Mouse (Mus musculus) heart, adult 18-20 months (tissue): ENCODE results near the gene Dtymk. TPM values are rescaled to one million over a fixed set of nuclear protein-coding genes. Genes with fewer than 3 reads are reported as not detected.
"Not testable (repeated sequence)": the region's sequence is repeated elsewhere in the genome, so short reads cannot be mapped to it uniquely, and the experiment has no call there.

Source experiments
- DNase-seq, 2 experiments: peaks; one replicate each; pipeline ENCODE4 v3.0.0; 2021 to 2022; ENCODE audit warnings: mixed read lengths in 1 of 2
- long read RNA-seq, 2 experiments: library from polyadenylated mRNA; stranded (forward); transcript quantifications; one replicate each; pipeline ENCODE4 v2.0.0; 2021
- total RNA-seq, 2 experiments: library from RNA; stranded (reverse); gene quantifications; 2 replicates each; pipeline ENCODE4 v1.2.3; 2021

Gene Dtymk
- 10 to 100 TPM; 20.3 to 22.7 TPM for total RNA-seq
- long read RNA-seq, experiment 1, transcript Dtymk-201 (5 exons, 1,003 nt), result major isoform, 7 of 30 reads
- long read RNA-seq, experiment 1, transcript Dtymk-202 (2 exons, 1,055 nt), result minor isoform, 6 of 30 reads
- long read RNA-seq, experiment 1, partial matches to known transcripts, result 2 of 30 reads
- long read RNA-seq, experiment 1, other reads (novel, unspliced or antisense), result 15 of 30 reads
- long read RNA-seq, experiment 2, transcript Dtymk-201 (5 exons, 1,003 nt), result minor isoform, 7 of 32 reads
- long read RNA-seq, experiment 2, transcript Dtymk-202 (2 exons, 1,055 nt), result major isoform, 12 of 32 reads
- long read RNA-seq, experiment 2, partial matches to known transcripts, result 11 of 32 reads
- long read RNA-seq, experiment 2, other reads (novel, unspliced or antisense), result 2 of 32 reads

- peak; percentile 94 to 97 for DNase-seq
These were observed at the start of gene Dtymk for GRCm38 (mm10) chr1:93801741-93802238. Gene Dtymk (minus strand): TSS chr1:93801934.

GRCm38 (mm10) chr1:93845766-93846366 is 44.1 kb upstream of the Dtymk start:
- not testable (repeated sequence) for DNase-seq

- not testable (repeated sequence) for DNase-seq
These were observed 36.8 kb upstream of the Dtymk start for GRCm38 (mm10) chr1:93838569-93838968.

- no peak for DNase-seq
These were observed 35.6 kb upstream of the Dtymk start for GRCm38 (mm10) chr1:93837335-93837734.

GRCm38 (mm10) chr1:93836532-93836913 is 34.8 kb upstream of the Dtymk start:
- DNase-seq, result no peak

GRCm38 (mm10) chr1:93835876-93836531 is 34.3 kb upstream of the Dtymk start:
- no peak for DNase-seq

GRCm38 (mm10) chr1:93835211-93835610 is 33.5 kb upstream of the Dtymk start:
- DNase-seq, result no peak

- DNase-seq, result no peak
These were observed 33.0 kb upstream of the Dtymk start for GRCm38 (mm10) chr1:93834671-93835150.

GRCm38 (mm10) chr1:93832754-93833360 is 31.1 kb upstream of the Dtymk start:
- DNase-seq, result not testable (repeated sequence)

GRCm38 (mm10) chr1:93826540-93826835 is 24.8 kb upstream of the Dtymk start:
- DNase-seq, result no peak

GRCm38 (mm10) chr1:93825771-93826539 is 24.2 kb upstream of the Dtymk start:
- no peak for DNase-seq

- peak; percentile 96 to 97 for DNase-seq
These were observed 23.5 kb upstream of the Dtymk start for GRCm38 (mm10) chr1:93825105-93825674.

GRCm38 (mm10) chr1:93824609-93825008 is 22.9 kb upstream of the Dtymk start, which contains the start of gene D2hgdh:
Gene D2hgdh (plus strand): TSS chr1:93824909.
- DNase-seq, result peak in 1 of 2 experiments; percentile 41

GRCm38 (mm10) chr1:93823796-93824495 is 22.2 kb upstream of the Dtymk start:
- no peak for DNase-seq

GRCm38 (mm10) chr1:93818722-93819121 is 17.0 kb upstream of the Dtymk start:
- no peak for DNase-seq

- no peak for DNase-seq
These were observed 16.2 kb upstream of the Dtymk start for GRCm38 (mm10) chr1:93817823-93818532.

- DNase-seq, result no peak
These were observed 9.8 kb upstream of the Dtymk start for GRCm38 (mm10) chr1:93811495-93812039.

- DNase-seq, result no peak
These were observed 8.3 kb upstream of the Dtymk start for GRCm38 (mm10) chr1:93810011-93810410.

- DNase-seq, result no peak
These were observed 7.1 kb upstream of the Dtymk start for GRCm38 (mm10) chr1:93808871-93809270.
